ENCODE assay signal across 15 mouse cellular contexts in genomic region chr6:126134155-126134906, GRCm38 (mm10). TPM values are rescaled to one million over a fixed set of nuclear protein-coding genes. Genes with fewer than 3 reads are reported as not detected.
DNase-seq lines count a peak whose midpoint lies in the region; ATAC-seq and TF ChIP-seq lines count a peak whose summit lies in the region.
"Had no signal": no experiment of that assay in that cellular context is flagged by ENCODE, and none has a peak within 500 bp of the region (broad histone marks: within the 10 kb centered on the region; RNA-seq: fewer than 3 reads in every experiment).

No protein-coding gene starts in this region.

- H3K9me3 ChIP-seq in heart, postnatal 0 days (replicated peaks; ENCODE audit: control insufficient read depth, low read length), result no peaks in the 10 kb centered on the region
- no peaks in the 10 kb centered on the region for H3K9me3 ChIP-seq in embryonic facial prominence, embryonic 15.5 days (replicated peaks)
- H3K9me3 ChIP-seq in neural tube, embryonic 12.5 days, result no peaks in the 10 kb centered on the region
- H3K9me3 ChIP-seq: forebrain, embryonic 12.5 days; hindbrain, embryonic 13.5 days had no signal

- H3K4me2 ChIP-seq in heart, postnatal 0 days (ENCODE audit: low read depth, low read length), result 0 out of 2 replicates have a peak overlapping the region, but pooled peaks have one; percentile 2
- H3K4me2 ChIP-seq in embryonic facial prominence, embryonic 15.5 days (replicated peaks), result 0 out of 2 replicates have a peak overlapping the region, but pooled peaks have one; percentile 8
- peak overlapping the region; percentile 24; the same call in 1 of the 2 replicates for H3K4me2 ChIP-seq in neural tube, embryonic 12.5 days (replicated peaks)
- H3K4me2 ChIP-seq: forebrain, embryonic 12.5 days; hindbrain, embryonic 13.5 days had no signal

- no peak for TF ChIP-seq EP300 in heart, postnatal 0 days (IDR thresholded peaks at IDR 0.05; ENCODE audit: low read depth)

- no peak for DNase-seq in heart, postnatal 0 days (ENCODE audit: low spot score)
- no peak for DNase-seq in heart, postnatal 4 days
- DNase-seq in kidney, postnatal 14 days, result peak; percentile 46
- no peak for DNase-seq in frontal cortex, postnatal 36 days (ENCODE audit: low spot score in 2 of 2)
- no peak for DNase-seq in left cerebral cortex, adult 9 months (ENCODE audit: low spot score in 2 of 2)
- DNase-seq: cerebellum, postnatal 14 days; gastrocnemius, postnatal 14 days; lung, adult 18-20 months; right cerebral cortex, adult 18-20 months had no signal

- no peak for ATAC-seq in heart, postnatal 0 days (ENCODE audit: insufficient read depth, low read depth)
- ATAC-seq in embryonic facial prominence, embryonic 15.5 days (ENCODE audit: insufficient number of reproducible peaks, low FRiP score, low TSS enrichment, low read depth), result no peak
- peak; percentile 50; the same call in 1 of the 2 replicates for ATAC-seq in neural tube, embryonic 12.5 days (ENCODE audit: low FRiP score, low read depth)
- no peak for ATAC-seq in megakaryocyte-erythroid progenitor cell, adult 5-6 weeks (replicated peaks; ENCODE audit: low FRiP score, low TSS enrichment, poor library complexity, severe bottlenecking)

- H3K4me1 ChIP-seq in heart, postnatal 0 days (ENCODE audit: control insufficient read depth, insufficient read depth), result no peaks in the 10 kb centered on the region
- peaks cover 23% of the 10 kb centered on the region for H3K4me1 ChIP-seq in embryonic facial prominence, embryonic 15.5 days
- H3K4me1 ChIP-seq in neural tube, embryonic 12.5 days, result 0 out of 2 replicates have a peak, but pooled peaks cover 4% of the 10 kb centered on the region
- H3K4me1 ChIP-seq: forebrain, embryonic 12.5 days; hindbrain, embryonic 13.5 days had no signal

- WGBS in heart, postnatal 0 days, result 69% methylated on average over 19 of the region's 19 CpGs
- 31% methylated on average over 19 of the region's 19 CpGs for WGBS in embryonic facial prominence, embryonic 15.5 days
- WGBS in neural tube, embryonic 12.5 days, result 40% methylated on average over 19 of the region's 19 CpGs

- H3K27me3 ChIP-seq in heart, postnatal 0 days (ENCODE audit: control insufficient read depth, insufficient read depth, low read length), result no peaks in the 10 kb centered on the region
- H3K27me3 ChIP-seq in embryonic facial prominence, embryonic 15.5 days, result no peaks in the 10 kb centered on the region
- no peaks in the 10 kb centered on the region for H3K27me3 ChIP-seq in neural tube, embryonic 12.5 days (replicated peaks)
- H3K27me3 ChIP-seq: forebrain, embryonic 12.5 days; hindbrain, embryonic 13.5 days had no signal

- no peak overlapping the region for H3K9ac ChIP-seq in heart, postnatal 0 days (replicated peaks; ENCODE audit: low read depth, low read length)
- no peak overlapping the region for H3K9ac ChIP-seq in embryonic facial prominence, embryonic 15.5 days
- no peak overlapping the region for H3K9ac ChIP-seq in neural tube, embryonic 12.5 days
- H3K9ac ChIP-seq: forebrain, embryonic 12.5 days; hindbrain, embryonic 13.5 days had no signal

- no peak overlapping the region for H3K4me3 ChIP-seq in heart, postnatal 0 days (ENCODE audit: low read depth, low read length)
- H3K4me3 ChIP-seq in embryonic facial prominence, embryonic 15.5 days (replicated peaks), result no peak overlapping the region
- H3K4me3 ChIP-seq in neural tube, embryonic 12.5 days, result no peak overlapping the region
- H3K4me3 ChIP-seq: forebrain, embryonic 12.5 days; hindbrain, embryonic 13.5 days had no signal

- no peaks in the 10 kb centered on the region for H3K36me3 ChIP-seq in heart, postnatal 0 days (replicated peaks; ENCODE audit: control insufficient read depth, insufficient read depth, low read length)
- 0 out of 2 replicates have a peak, but pooled peaks cover 3% of the 10 kb centered on the region for H3K36me3 ChIP-seq in embryonic facial prominence, embryonic 15.5 days
- no peaks in the 10 kb centered on the region for H3K36me3 ChIP-seq in neural tube, embryonic 12.5 days
- H3K36me3 ChIP-seq: forebrain, embryonic 12.5 days; hindbrain, embryonic 13.5 days had no signal

- TF ChIP-seq CTCF in heart, postnatal 0 days (IDR thresholded peaks at IDR 0.05; ENCODE audit: low read depth), result no peak

- no peak overlapping the region for H3K27ac ChIP-seq in heart, postnatal 0 days (ENCODE audit: low read depth)
- H3K27ac ChIP-seq in embryonic facial prominence, embryonic 15.5 days (replicated peaks), result no peak overlapping the region
- no peak overlapping the region for H3K27ac ChIP-seq in neural tube, embryonic 12.5 days
- H3K27ac ChIP-seq: forebrain, embryonic 12.5 days; hindbrain, embryonic 13.5 days had no signal

RNA-seq across cellular contexts. Expression of gene Ntf3, which starts 32.4 kb away (rescaled TPM):
- total RNA-seq in heart, postnatal 0 days (2014; rRNA removed; ENCODE audit: low replicate concordance), result 5.2 and 8.3 TPM in 2 replicates
- polyA plus RNA-seq in heart, postnatal 0 days (2015; fragmentation: Nextera tagmentation; extraction: Ambion mirVana), result 5.5 and 6.1 TPM in 2 replicates
- total RNA-seq in heart, postnatal 4 days (2021), result 1 to 10 TPM; 3.1 to 3.2 TPM
- polyA plus RNA-seq in embryonic facial prominence, embryonic 15.5 days (2015; fragmentation: Nextera tagmentation; extraction: Ambion mirVana), result 18.7 and 18.9 TPM in 2 replicates
- polyA plus RNA-seq in neural tube, embryonic 12.5 days (2016; fragmentation: Nextera tagmentation; extraction: Ambion mirVana), result 12.6 and 12.9 TPM in 2 replicates
- not detected in 2 replicates for total RNA-seq in megakaryocyte-erythroid progenitor cell, adult 5-6 weeks (2014; fragmentation: Nextera tagmentation)
- total RNA-seq in megakaryocyte-erythroid progenitor cell, adult 5-6 weeks (2017), result not detected in 2 replicates
- total RNA-seq: megakaryocyte, adult 5-6 weeks had no signal
